Mouse (Mus musculus) megakaryocyte, embryonic 14.5 days (primary cell): Measurements from ENCODE around the gene Rsbn1l.

Experiments used
- FLI1 ChIP-seq: IDR thresholded peaks from 2 replicates; pipeline ENCODE4 v1.6.1; 2012; ENCODE audit warnings: low read length, inconsistent platforms, mixed read lengths
- GATA1 ChIP-seq: IDR thresholded peaks from 3 replicates; pipeline ENCODE4 v1.6.1; 2012; ENCODE audit warnings: mixed read lengths, low read length, inconsistent platforms, borderline replicate concordance

DNA sequence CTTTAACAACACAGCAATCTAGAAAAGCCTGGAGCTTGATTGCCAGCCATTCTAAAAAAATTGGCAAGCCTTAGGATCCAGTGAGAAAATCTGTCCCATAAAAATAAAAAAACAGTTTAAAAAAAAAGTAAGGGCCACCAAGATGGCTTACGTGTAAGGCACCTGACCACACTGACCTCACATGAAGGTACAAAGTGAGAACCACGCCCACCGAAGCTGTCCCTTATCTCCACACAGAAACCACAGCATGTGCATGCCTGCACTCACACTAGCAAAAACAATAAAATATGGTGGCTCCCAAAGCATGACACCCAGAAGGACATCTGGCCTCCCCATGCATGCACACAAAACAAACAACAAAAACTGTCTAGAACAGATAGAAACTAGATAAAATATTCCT lies 24.9 kb downstream of the Rsbn1l start:
- TF ChIP-seq FLI1 (no peak), GATA1 (no peak)
